Mouse (Mus musculus): Measurements from ENCODE around the gene Foxa3.

The Foxa3 gene

DNA sequence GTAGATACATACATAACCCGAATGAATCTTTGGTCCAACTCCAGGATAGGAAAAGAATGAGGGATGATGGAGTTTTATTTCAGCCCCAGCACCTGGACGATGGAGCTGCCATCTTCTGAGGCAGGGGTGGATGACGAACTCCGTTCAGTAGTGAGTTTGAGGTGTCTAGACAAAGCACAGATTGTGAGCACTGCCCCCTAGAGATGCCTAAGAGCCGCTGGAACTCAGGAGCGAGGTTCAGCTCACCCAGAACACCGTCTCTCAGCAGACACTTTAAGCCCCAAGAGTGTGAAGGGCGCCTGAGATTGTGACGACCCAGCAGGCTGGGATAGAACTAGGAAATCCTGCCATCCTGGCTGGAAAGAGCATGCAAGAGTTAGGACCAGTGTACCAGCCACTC, 24.5 kb downstream of the Foxa3 start:
- no peak for DNase-seq (ENCODE audit: low spot score)

DNA sequence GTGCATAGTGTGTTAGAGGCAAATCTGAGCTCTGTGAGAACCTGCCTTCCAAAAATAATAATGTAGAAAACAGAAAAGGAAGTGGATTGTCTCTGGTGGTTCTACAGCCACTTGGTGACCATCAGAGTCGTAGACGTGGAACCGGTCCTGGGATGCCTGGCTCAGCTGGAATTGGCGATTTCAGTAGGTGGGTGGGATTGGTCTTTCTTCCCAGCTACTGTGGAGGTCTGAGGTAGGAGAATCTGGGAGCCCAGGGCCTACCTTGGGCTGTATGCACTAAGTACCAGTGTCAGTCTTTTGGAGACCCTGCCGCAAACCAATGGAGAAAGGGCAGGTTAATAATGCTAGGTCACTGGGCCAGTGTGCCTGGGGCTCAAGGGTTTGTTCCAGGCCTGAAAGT, 30.3 kb downstream of the Foxa3 start:
- DNase-seq (ENCODE audit: low spot score) = no peak

DNA sequence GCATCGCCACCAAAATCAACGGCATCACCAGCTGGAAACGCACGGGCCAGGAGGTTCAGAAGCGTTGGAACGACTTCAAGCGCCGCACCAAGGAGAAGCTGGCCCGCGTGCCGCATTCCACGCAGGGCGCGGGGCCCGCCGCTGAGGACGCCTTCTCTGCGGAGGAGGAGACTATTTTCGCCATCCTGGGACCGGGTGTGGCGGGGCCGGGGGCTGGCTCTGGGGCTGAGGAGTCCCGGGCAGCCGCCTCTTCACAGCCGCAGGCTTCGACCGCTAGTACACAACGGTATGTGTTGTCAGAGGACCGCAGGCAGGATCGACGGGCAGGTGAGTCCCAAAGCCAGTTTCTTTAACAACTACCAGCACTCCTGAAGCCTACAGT, 31.1 kb downstream of the Foxa3 start:
- DNase-seq (ENCODE audit: low spot score) = no peak

DNA sequence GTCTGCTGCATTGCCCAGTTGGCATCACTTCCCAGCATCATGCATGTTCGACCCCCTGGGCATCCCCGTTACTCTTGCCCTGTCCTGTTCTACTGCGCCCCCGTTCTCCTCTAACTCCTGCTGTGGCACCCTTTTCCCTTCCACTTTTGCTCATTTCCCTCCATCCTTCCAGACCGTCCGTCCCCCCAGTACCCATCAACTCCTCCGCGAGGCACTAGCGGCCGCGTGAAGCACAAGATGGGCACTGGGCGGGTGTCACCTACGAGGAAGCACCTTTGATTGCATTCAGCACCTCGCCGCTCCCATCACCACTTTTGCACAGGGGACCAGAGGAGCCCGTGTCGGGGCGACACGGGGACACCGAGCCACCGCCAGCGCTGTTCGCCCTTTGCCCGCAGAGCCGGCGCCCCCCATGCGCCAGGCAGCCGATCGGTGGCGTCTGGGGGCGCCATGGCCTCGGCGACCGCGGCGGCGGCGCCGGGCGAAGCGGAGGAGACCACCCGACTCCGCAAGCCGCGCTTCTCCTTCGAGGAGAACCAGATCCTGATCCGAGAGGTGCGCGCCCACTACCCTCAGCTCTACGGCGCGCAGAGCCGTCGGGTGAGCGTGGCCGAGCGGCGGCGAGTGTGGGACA, 31.6 kb downstream of the Foxa3 start:
- no peak for DNase-seq (ENCODE audit: low spot score)

DNA sequence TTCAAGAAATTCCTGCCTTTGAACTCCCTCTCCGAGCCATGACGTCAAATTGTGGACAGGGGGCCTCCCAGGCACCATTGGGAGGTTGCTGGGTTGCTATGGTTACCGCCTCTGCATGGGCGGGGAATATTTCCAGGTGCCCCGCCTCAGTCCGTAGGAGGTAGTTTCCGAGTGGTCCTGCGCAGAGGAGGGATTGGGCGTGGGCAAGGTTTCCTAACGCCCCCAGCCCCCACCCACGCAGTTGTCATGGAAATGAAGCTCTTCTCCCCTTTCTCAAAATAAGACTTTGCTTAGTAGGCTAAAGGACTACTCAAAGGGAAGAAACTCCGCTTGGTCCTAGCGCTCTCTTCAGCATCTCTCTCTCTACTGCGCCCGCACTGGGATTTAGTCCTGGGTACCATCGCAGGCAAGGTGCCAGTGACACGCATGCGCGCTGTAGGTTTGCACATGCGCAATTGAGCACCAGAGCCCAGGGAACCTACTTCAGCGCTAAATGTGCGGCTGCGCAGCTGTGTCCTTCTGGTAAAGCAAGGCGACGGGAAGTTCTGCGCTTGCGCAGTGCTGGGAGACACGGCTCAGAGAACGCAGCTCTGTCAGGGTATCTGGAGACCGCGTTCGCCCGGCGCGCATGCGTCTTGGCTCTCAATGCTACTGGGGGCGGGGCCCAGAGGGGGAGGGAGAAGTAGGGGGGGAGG, 32.6 kb downstream of the Foxa3 start, which contains the start of gene Mypop:
TSS of gene Mypop (plus strand) at position 645 of the 695 bp plus-strand sequence.
- DNase-seq (ENCODE audit: low spot score) = peak; percentile 99

DNA sequence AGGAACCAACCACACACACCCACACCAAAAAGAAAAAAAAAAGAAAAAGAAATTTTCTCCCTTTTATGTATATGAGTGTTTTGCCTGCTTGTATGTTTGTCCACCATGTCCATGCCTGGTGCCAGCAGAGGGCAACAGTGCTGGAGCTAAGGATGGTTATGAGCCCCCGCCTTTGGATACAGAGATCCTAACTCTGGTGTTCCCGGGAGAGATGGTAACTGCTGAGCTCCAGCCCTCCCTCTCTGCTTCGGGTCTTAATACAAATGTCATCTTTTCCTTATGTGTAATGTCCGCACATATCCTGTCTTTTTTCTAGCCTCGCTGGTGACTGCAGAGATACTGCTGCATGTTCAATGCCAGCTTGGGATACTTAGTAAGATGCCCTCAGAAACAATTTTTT, 33.3 kb downstream of the Foxa3 start:
- no peak for DNase-seq (ENCODE audit: low spot score)

DNA sequence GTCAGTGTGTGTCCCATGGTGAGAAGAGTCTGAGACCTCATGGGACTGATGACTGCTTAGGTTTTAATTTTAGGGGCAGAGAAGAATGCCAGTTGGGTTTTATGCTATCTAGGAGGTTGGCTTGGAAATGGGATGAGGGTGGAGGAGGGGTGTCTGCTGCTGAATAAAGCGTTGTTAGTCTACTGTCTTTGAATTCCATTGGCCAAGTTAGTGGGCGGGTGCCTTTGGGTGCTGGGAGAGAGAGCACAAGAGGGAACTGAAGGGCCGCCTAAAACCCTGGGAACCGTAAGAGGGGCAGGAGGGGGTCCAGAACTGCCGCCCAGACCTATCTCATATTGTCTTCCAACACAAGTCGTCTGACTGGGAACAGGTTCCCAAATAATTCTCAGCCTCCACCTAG, 34.6 kb downstream of the Foxa3 start:
- no peak for DNase-seq (ENCODE audit: low spot score)

DNA sequence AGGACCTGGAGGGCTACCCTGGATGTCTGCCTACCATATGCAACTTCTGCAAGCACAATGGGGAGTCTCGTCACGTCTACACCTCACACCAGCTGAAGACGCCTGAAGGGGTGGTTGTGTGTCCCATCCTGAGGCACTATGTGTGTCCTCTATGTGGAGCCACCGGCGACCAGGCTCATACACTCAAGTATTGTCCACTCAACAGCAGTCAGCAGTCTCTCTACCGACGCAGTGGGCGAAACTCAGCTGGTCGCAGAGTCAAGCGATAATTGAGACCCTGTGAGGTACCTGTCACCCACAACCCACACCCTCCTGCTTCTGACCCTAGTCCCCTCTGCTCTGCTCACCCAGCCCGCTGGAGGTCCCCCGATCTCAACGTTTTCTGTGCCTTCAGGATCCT, 35.6 kb downstream of the Foxa3 start:
- no peak for DNase-seq (ENCODE audit: low spot score)

DNA sequence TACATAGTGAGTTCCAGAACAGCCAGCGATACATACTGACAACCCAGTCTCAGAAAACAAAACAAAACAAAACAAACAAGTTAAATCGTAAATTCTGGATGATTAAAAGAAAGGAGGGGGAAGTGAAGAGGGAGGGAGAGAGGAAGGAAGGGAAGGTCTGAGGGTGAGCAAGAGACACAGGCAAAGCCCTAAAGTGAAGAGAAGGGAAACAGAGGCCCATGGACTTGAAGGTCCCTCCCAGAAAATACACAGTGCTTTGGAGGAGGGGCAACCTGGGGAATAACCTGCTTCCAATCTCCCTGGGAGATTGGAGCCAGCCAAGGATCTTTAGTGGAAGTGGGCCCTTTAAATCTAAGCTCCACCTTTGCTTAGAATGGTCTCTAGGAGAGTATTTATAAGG, 36.2 kb downstream of the Foxa3 start, which contains the start of gene Nanos2:
TSS of gene Nanos2 (plus strand) at position 301 of the 400 bp plus-strand sequence.
- DNase-seq (ENCODE audit: low spot score) = no peak

DNA sequence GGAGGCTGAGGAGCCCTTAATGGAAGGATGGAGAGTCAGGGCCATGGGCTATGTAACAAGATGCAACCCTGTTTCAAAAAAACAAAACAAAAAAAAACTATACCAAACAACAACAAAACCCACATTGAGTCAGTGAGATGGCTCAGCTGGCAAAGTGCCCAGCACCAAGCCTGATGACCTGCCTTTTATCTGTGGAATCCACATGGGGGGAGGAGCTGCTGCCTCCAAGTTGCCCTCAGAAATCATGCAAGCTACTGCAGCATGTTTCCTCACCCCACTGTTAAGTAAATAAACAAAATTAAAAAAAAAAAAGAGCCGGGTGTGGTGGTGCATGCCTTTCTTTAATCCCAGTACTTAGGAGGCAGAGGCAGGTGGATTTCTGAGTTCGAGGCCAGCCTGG, 36.8 kb downstream of the Foxa3 start:
- DNase-seq (ENCODE audit: low spot score) = no peak

DNA sequence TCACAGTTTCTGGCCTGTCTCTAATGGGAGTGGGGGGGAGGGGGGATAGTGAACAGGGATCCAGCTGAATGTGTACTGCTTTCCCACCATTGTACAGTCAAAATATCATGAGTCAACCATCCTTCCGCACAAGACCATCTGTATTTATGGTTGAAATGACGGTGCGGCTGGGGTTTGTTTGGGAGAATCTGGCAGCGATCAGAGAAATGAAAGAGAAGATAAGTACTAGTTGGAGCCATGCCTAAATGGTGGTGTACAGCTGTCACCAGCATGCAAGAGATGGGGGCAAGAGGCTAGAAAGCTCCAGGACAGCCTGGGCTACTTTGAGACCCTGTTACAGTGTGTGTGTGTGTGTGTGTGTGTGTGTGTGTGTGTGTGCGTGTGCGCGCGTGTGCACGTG, 45.0 kb downstream of the Foxa3 start:
- DNase-seq (ENCODE audit: low spot score) = no peak

DNA sequence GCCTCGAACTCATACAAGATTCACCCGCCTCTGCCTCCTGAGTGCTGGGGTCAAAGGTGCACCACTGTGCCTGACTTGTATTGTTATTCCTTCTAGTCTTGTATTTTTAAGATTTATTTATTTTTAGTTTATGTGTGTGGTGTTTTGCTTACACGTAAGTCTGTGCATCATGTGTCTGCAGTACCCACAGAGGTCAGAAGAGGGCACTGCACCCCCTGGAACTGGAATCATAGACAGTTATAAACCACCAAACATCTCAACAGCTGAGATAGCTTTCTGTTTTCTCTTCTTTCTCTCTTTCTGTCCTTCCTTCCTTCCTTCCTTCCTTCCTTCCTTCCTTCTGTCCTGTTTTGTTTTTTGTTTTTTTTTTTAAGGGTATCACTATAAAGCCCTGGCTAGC, 52.4 kb downstream of the Foxa3 start:
- DNase-seq (ENCODE audit: low spot score) = no peak

DNA sequence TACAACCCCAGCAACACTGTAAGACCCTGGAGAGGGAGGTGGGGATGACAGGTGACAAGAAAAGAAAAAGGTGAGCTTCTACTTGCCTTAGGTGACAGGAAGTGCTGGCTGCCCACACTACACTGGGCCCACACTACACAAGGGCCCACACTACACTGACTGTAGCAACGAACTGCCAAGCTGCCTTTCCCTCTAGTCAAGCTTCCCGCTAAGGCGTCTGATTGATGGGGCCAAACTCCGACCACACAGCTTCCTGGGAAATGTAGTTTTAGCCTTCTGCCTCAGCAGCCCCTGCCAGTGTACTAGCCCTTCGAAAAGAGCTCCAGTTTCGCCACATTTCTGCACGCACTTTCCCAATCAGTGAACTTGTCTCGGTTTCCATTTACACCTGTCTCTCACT, 55.7 kb downstream of the Foxa3 start:
- DNase-seq (ENCODE audit: low spot score) = no peak

DNA sequence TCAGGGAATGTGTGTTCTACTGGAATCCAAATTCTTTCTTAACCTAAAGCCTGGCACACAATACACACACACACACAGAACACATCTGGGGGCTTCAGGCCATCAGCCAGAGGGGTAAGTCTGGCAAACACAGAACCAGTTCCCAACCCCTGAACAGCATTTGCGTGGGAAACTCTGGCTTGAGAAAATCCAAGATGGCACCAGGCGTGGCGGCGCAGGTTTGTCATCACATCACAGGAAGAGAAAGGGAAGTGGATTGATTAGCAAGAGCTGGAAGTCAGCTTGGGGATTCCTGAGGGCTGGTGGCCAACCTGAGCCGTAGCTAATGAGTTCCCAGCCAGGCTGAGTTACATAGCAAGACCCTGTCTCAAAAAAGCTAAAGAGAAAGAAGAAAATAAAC, 58.0 kb downstream of the Foxa3 start:
- DNase-seq (ENCODE audit: low spot score) = no peak

DNA sequence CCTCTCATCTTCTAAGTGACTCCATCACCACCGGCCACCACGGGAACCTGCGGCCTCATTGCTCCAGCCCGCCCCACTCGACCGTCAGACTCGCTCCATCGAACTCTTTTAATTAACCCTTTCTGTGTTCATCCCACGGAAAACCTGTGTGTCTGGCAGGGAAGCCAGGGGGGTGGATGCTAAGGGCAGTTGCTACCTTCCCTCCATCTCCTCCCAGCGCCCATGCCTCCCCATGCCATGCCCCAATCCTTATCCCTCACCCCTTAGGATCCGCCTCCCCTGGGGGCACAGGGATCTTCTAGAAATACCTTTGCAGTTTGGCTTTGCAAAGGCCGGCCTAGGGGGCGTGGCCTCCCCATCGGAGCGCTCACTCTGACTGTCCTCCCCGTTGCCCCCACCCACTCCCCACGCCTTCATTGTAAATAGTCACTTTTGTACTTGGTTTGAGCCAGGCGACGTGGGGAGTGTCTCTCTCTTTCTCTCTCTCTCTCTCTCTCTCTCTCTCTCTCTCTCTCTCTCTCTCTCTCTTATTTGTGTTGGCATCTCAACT, 60.0 kb downstream of the Foxa3 start:
- DNase-seq (ENCODE audit: low spot score) = no peak

Measured in layer of hippocampus, adult 9-10 months (tissue).